Mouse (Mus musculus) bone marrow macrophage, adult 2 months (primary cell): ENCODE results near the gene Gm29666.

Experiments
- CTCF ChIP-seq: IDR thresholded peaks from 2 replicates; pipeline ENCODE4 v1.5.1; 2012; ENCODE audit warnings: low read depth, mild to moderate bottlenecking, low read length, moderate library complexity
- POLR2A ChIP-seq: IDR thresholded peaks from 2 replicates; pipeline ENCODE4 v1.6.1; 2012; ENCODE audit warnings: mild to moderate bottlenecking, low read depth, low read length, borderline replicate concordance

DNA sequence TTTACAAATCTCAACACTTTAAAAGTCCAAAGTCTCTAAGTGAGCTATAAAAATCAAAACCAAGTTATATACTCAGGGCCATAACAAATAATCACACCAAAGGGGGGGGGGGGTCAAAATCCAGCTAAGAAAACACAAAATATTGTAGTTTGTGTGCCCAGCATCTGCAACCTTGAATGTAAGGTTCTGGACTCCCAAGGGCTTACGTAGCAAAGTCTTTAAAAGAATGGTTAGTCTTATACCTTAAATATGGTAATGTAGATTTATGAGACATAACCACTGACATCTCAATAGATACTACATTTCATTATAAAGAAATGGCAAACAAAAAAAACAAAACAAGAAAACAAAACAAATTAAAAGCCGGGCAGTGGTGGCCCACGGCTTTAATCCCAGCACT is at the start of gene Gm29666:
- TF ChIP-seq CTCF (no peak), POLR2A (no peak)
